Mouse (Mus musculus) midbrain, embryonic 16.5 days (tissue): ENCODE measurements at regions not wholly inside any gene's neighbourhood (a gene's known extent, or its start where the extent isn't known, plus 50 kb on each side); places are given as distances from the start of the nearest gene placed in this dataset.

ENCODE experiments used
- ATAC-seq: fragments of 200-750 bp; cut with Nextera tagmentation; 2 replicates; pipeline ENCODE4 v1.8.0; 2017; ENCODE audit warnings: moderate TSS enrichment
- H3K27ac ChIP-seq: fragments of 300-500 bp; sonication (generic); 2 replicates; pipeline ENCODE4 v1.5.1; 2014; ENCODE audit warnings: mild to moderate bottlenecking, low read length, mixed read lengths
- H3K27me3 ChIP-seq: fragments of 300-500 bp; sonication (generic); 2 replicates; pipeline ENCODE4 v1.6.1; 2014; ENCODE audit warnings: low read depth, low read length, mixed read lengths; ENCODE audit not compliant: control insufficient read depth, insufficient read depth
- H3K36me3 ChIP-seq: fragments of 300-500 bp; sonication (generic); 2 replicates; pipeline ENCODE4 v1.6.1; 2014; ENCODE audit warnings: mild to moderate bottlenecking, low read length, moderate library complexity, mixed read lengths; ENCODE audit not compliant: control insufficient read depth, insufficient read depth
- H3K4me1 ChIP-seq: fragments of 300-500 bp; sonication (generic); 2 replicates; pipeline ENCODE4 v1.6.1; 2014; ENCODE audit warnings: mild to moderate bottlenecking, low read length, mixed read lengths; ENCODE audit not compliant: control insufficient read depth, insufficient read depth
- H3K4me2 ChIP-seq: fragments of 300-500 bp; sonication (generic); 2 replicates; pipeline ENCODE4 v1.6.1; 2014; ENCODE audit warnings: mild to moderate bottlenecking, low read length, mixed read lengths
- H3K4me3 ChIP-seq: fragments of 300-500 bp; sonication (generic); 2 replicates; pipeline ENCODE4 v1.5.1; 2014; ENCODE audit warnings: low read depth, mild to moderate bottlenecking, low read length, moderate library complexity, mixed read lengths
- H3K9ac ChIP-seq: fragments of 300-500 bp; sonication (generic); 2 replicates; pipeline ENCODE4 v1.6.1; 2014; ENCODE audit warnings: low read depth, low read length, mixed read lengths
- H3K9me3 ChIP-seq: fragments of 300-500 bp; sonication (generic); replicated peaks from 2 replicates; pipeline ENCODE4 v1.6.1; 2014; ENCODE audit warnings: mild to moderate bottlenecking, low read length, mixed read lengths; ENCODE audit not compliant: control insufficient read depth, poor library complexity, severe bottlenecking
- WGBS: fragments of 180-500 bp; shearing (Covaris S2); extraction: QIAGEN DNeasy Blood & Tissue Kit; methylation state at CpG from one replicate; pipeline ENCODE4 v1.1.7; 2014; 5-methylcytosine and 5-hydroxymethylcytosine counted together

GRCm38 (mm10) chr14:99631092-99631491, 332.6 kb downstream of the Klf5 start:
- Histone ChIP-seq H3K4me3 (no peak overlapping the region), H3K9ac (no peak overlapping the region), H3K27me3 (no peaks in the 10 kb centered on the region), H3K9me3 (no peaks in the 10 kb centered on the region), H3K36me3 (no peaks in the 10 kb centered on the region), H3K4me1 (no peaks in the 10 kb centered on the region), H3K4me2 (no peak overlapping the region), H3K27ac (no peak overlapping the region)
- 82% methylated on average over 10 of the region's 10 CpGs for WGBS
- no peak for ATAC-seq

- Histone ChIP-seq H3K27me3 (no peaks in the 10 kb centered on the region), H3K27ac (no peak overlapping the region), H3K4me1 (no peaks in the 10 kb centered on the region), H3K9ac (no peak overlapping the region), H3K9me3 (no peaks in the 10 kb centered on the region), H3K4me3 (no peak overlapping the region), H3K36me3 (no peaks in the 10 kb centered on the region), H3K4me2 (no peak overlapping the region)
- no peak for ATAC-seq
- WGBS: 19% methylated on average over 4 of the region's 4 CpGs
These were observed 334.0 kb downstream of the Klf5 start for GRCm38 (mm10) chr14:99632444-99632843.

GRCm38 (mm10) chr14:99635556-99636150, 337.2 kb downstream of the Klf5 start:
- Histone ChIP-seq H3K9ac (no peak overlapping the region), H3K36me3 (no peaks in the 10 kb centered on the region), H3K4me3 (no peak overlapping the region), H3K4me1 (no peaks in the 10 kb centered on the region), H3K4me2 (no peak overlapping the region), H3K27me3 (no peaks in the 10 kb centered on the region), H3K9me3 (no peaks in the 10 kb centered on the region), H3K27ac (no peak overlapping the region)
- 95% methylated on average over 4 of the region's 4 CpGs for WGBS
- no peak for ATAC-seq

- Histone ChIP-seq H3K27ac (no peak overlapping the region), H3K9me3 (no peaks in the 10 kb centered on the region), H3K4me3 (no peak overlapping the region), H3K36me3 (no peaks in the 10 kb centered on the region), H3K9ac (no peak overlapping the region), H3K27me3 (no peaks in the 10 kb centered on the region), H3K4me1 (no peaks in the 10 kb centered on the region), H3K4me2 (no peak overlapping the region)
- 74% methylated on average over 15 of the region's 15 CpGs for WGBS
- no peak for ATAC-seq
These were observed 343.3 kb downstream of the Klf5 start for GRCm38 (mm10) chr14:99641475-99642453.

GRCm38 (mm10) chr14:99646323-99646722, 347.8 kb downstream of the Klf5 start:
- no peak overlapping the region for H3K4me3 ChIP-seq
- H3K9ac ChIP-seq: no peak overlapping the region
- H3K9me3 ChIP-seq: no peaks in the 10 kb centered on the region
- WGBS: 90% methylated on average over 3 of the region's 3 CpGs
- no peak overlapping the region for H3K27ac ChIP-seq
- no peak for ATAC-seq
- H3K4me2 ChIP-seq: no peak overlapping the region
- no peaks in the 10 kb centered on the region for H3K4me1 ChIP-seq
- H3K27me3 ChIP-seq: no peaks in the 10 kb centered on the region
- H3K36me3 ChIP-seq: no peaks in the 10 kb centered on the region

- Histone ChIP-seq H3K9me3 (no peaks in the 10 kb centered on the region), H3K27me3 (no peaks in the 10 kb centered on the region), H3K36me3 (no peaks in the 10 kb centered on the region), H3K27ac (no peak overlapping the region), H3K9ac (no peak overlapping the region), H3K4me2 (no peak overlapping the region), H3K4me3 (no peak overlapping the region), H3K4me1 (no peaks in the 10 kb centered on the region)
- 68% methylated on average over 2 of the region's 3 CpGs for WGBS
- no peak for ATAC-seq
These were observed 375.9 kb downstream of the Klf5 start for GRCm38 (mm10) chr14:99674399-99674798.

- H3K27ac ChIP-seq: no peak overlapping the region
- H3K4me3 ChIP-seq: no peak overlapping the region
- H3K9ac ChIP-seq: no peak overlapping the region
- no peak overlapping the region for H3K4me2 ChIP-seq
- H3K36me3 ChIP-seq: no peaks in the 10 kb centered on the region
- no peak for ATAC-seq
- no peaks in the 10 kb centered on the region for H3K9me3 ChIP-seq
- 87% methylated on average over 8 of the region's 8 CpGs for WGBS
- no peaks in the 10 kb centered on the region for H3K27me3 ChIP-seq
- no peaks in the 10 kb centered on the region for H3K4me1 ChIP-seq
These were observed 388.7 kb downstream of the Klf5 start for GRCm38 (mm10) chr14:99687062-99687806.

GRCm38 (mm10) chr14:99688415-99688814, 389.9 kb downstream of the Klf5 start:
- 89% methylated on average over 4 of the region's 4 CpGs for WGBS

GRCm38 (mm10) chr14:99696301-99696700, 397.8 kb downstream of the Klf5 start:
- H3K27ac ChIP-seq: no peak overlapping the region
- no peaks in the 10 kb centered on the region for H3K4me1 ChIP-seq
- no peaks in the 10 kb centered on the region for H3K27me3 ChIP-seq
- no peak for ATAC-seq
- no peaks in the 10 kb centered on the region for H3K36me3 ChIP-seq
- 92% methylated on average over 7 of the region's 7 CpGs for WGBS
- H3K9me3 ChIP-seq: no peaks in the 10 kb centered on the region
- no peak overlapping the region for H3K4me2 ChIP-seq
- H3K9ac ChIP-seq: no peak overlapping the region
- H3K4me3 ChIP-seq: no peak overlapping the region

More at GRCm38 (mm10) chr14:99688415-99688814, 389.9 kb downstream of the Klf5 start:
- Histone ChIP-seq H3K4me2 (no peak overlapping the region), H3K4me3 (no peak overlapping the region), H3K9ac (no peak overlapping the region), H3K9me3 (no peaks in the 10 kb centered on the region), H3K36me3 (no peaks in the 10 kb centered on the region), H3K27me3 (no peaks in the 10 kb centered on the region), H3K4me1 (no peaks in the 10 kb centered on the region), H3K27ac (no peak overlapping the region)
- no peak for ATAC-seq
